Mouse (Mus musculus): ENCODE measurements around the gene Sepsecs. TPM values are rescaled to one million over a fixed set of nuclear protein-coding genes. Genes with fewer than 3 reads are reported as not detected.
A peak's percentile ranks its signal among the peaks of the same experiment; 100 is the strongest.

The Sepsecs gene
- total and polyA plus RNA-seq, 2 experiments from 2014 or later = 4.7 to 7.7 TPM

GRCm38 (mm10) chr5:52617711-52618347 lies 51.7 kb downstream of the Sepsecs start:
- ATAC-seq (ENCODE audit: low FRiP score) (no peak; the same call in 1 of the 2 replicates), DNase-seq (ENCODE audit: low spot score) (no peak)
- peak overlapping the region; percentile 42; the same call in 1 of the 2 replicates for H3K9ac ChIP-seq (replicated peaks; ENCODE audit: low read length, poor library complexity, severe bottlenecking)
- H3K4me1 ChIP-seq (ENCODE audit: insufficient read depth, low read length) = peaks cover 11% of the 10 kb centered on the region; the same call in 1 of the 2 replicates
- peak overlapping the region; percentile 73 for H3K27ac ChIP-seq (ENCODE audit: low read depth, low read length)
- H3K27me3 ChIP-seq (ENCODE audit: insufficient read depth, low read length) = no peaks in the 10 kb centered on the region
- no peaks in the 10 kb centered on the region for H3K9me3 ChIP-seq (ENCODE audit: low read length)
- H3K4me2 ChIP-seq (ENCODE audit: low read depth, low read length, poor library complexity, severe bottlenecking) = peak overlapping the region; percentile 76
- H3K36me3 ChIP-seq (ENCODE audit: insufficient read depth, low read length) = no peaks in the 10 kb centered on the region
- 22% methylated on average over 9 of the region's 9 CpGs for WGBS
- no peak for TF ChIP-seq CTCF (IDR thresholded peaks at IDR 0.05)
- H3K4me3 ChIP-seq (ENCODE audit: low read depth, low read length) = no peak overlapping the region

- TF ChIP-seq CTCF (IDR thresholded peaks at IDR 0.05) = peak; percentile 48
- WGBS = 26% methylated on average over 2 of the region's 2 CpGs
- Histone ChIP-seq H3K9ac (replicated peaks; ENCODE audit: low read length, poor library complexity, severe bottlenecking) (no peak overlapping the region), H3K27me3 (ENCODE audit: insufficient read depth, low read length) (no peaks in the 10 kb centered on the region), H3K4me1 (ENCODE audit: insufficient read depth, low read length) (peaks cover 11% of the 10 kb centered on the region; the same call in 1 of the 2 replicates), H3K27ac (ENCODE audit: low read depth, low read length) (no peak overlapping the region), H3K36me3 (ENCODE audit: insufficient read depth, low read length) (no peaks in the 10 kb centered on the region), H3K4me3 (ENCODE audit: low read depth, low read length) (no peak overlapping the region), H3K4me2 (ENCODE audit: low read depth, low read length, poor library complexity, severe bottlenecking) (no peak overlapping the region), H3K9me3 (ENCODE audit: low read length) (no peaks in the 10 kb centered on the region)
- no peak for ATAC-seq (ENCODE audit: low FRiP score)
- peak; percentile 76 for DNase-seq (ENCODE audit: low spot score)
These were observed 53.0 kb downstream of the Sepsecs start for GRCm38 (mm10) chr5:52616549-52616948.

- peaks cover 11% of the 10 kb centered on the region; the same call in 1 of the 2 replicates for H3K4me1 ChIP-seq (ENCODE audit: insufficient read depth, low read length)
- H3K4me2 ChIP-seq (ENCODE audit: low read depth, low read length, poor library complexity, severe bottlenecking) = no peak overlapping the region
- H3K9ac ChIP-seq (replicated peaks; ENCODE audit: low read length, poor library complexity, severe bottlenecking) = no peak overlapping the region
- ATAC-seq (ENCODE audit: low FRiP score) (no peak), DNase-seq (ENCODE audit: low spot score) (no peak)
- no peaks in the 10 kb centered on the region for H3K9me3 ChIP-seq (ENCODE audit: low read length)
- H3K27me3 ChIP-seq (ENCODE audit: insufficient read depth, low read length) = no peaks in the 10 kb centered on the region
- no peaks in the 10 kb centered on the region for H3K36me3 ChIP-seq (ENCODE audit: insufficient read depth, low read length)
- H3K4me3 ChIP-seq (ENCODE audit: low read depth, low read length) = no peak overlapping the region
- WGBS = 52% methylated on average over 9 of the region's 9 CpGs
- no peak overlapping the region for H3K27ac ChIP-seq (ENCODE audit: low read depth, low read length)
- TF ChIP-seq CTCF (IDR thresholded peaks at IDR 0.05) = no peak
These were observed 54.1 kb downstream of the Sepsecs start for GRCm38 (mm10) chr5:52615421-52615820.

GRCm38 (mm10) chr5:52614686-52615085 lies 54.8 kb downstream of the Sepsecs start:
- TF ChIP-seq CTCF (IDR thresholded peaks at IDR 0.05) = no peak
- DNase-seq (ENCODE audit: low spot score) = no peak

GRCm38 (mm10) chr5:52612776-52613175 lies 56.7 kb downstream of the Sepsecs start:
- no peaks in the 10 kb centered on the region for H3K36me3 ChIP-seq (ENCODE audit: insufficient read depth, low read length)
- no peak for TF ChIP-seq CTCF (IDR thresholded peaks at IDR 0.05)
- H3K27me3 ChIP-seq (ENCODE audit: insufficient read depth, low read length) = no peaks in the 10 kb centered on the region
- H3K27ac ChIP-seq (ENCODE audit: low read depth, low read length) = no peak overlapping the region
- DNase-seq (ENCODE audit: low spot score) (no peak), ATAC-seq (ENCODE audit: low FRiP score) (no peak)
- no peak overlapping the region for H3K9ac ChIP-seq (replicated peaks; ENCODE audit: low read length, poor library complexity, severe bottlenecking)
- H3K4me3 ChIP-seq (ENCODE audit: low read depth, low read length) = no peak overlapping the region
- WGBS = 76% methylated on average over 8 of the region's 8 CpGs
- no peaks in the 10 kb centered on the region for H3K9me3 ChIP-seq (ENCODE audit: low read length)
- peaks cover 2% of the 10 kb centered on the region; the same call in 1 of the 2 replicates for H3K4me1 ChIP-seq (ENCODE audit: insufficient read depth, low read length)
- H3K4me2 ChIP-seq (ENCODE audit: low read depth, low read length, poor library complexity, severe bottlenecking) = no peak overlapping the region

More at GRCm38 (mm10) chr5:52614686-52615085, 54.8 kb downstream of the Sepsecs start:
- ATAC-seq (ENCODE audit: low FRiP score) = no peak
- no peak overlapping the region for H3K4me2 ChIP-seq (ENCODE audit: low read depth, low read length, poor library complexity, severe bottlenecking)
- H3K27ac ChIP-seq (ENCODE audit: low read depth, low read length) = no peak overlapping the region
- H3K9ac ChIP-seq (replicated peaks; ENCODE audit: low read length, poor library complexity, severe bottlenecking) = no peak overlapping the region
- 82% methylated on average over 4 of the region's 4 CpGs for WGBS
- H3K36me3 ChIP-seq (ENCODE audit: insufficient read depth, low read length) = no peaks in the 10 kb centered on the region
- H3K9me3 ChIP-seq (ENCODE audit: low read length) = no peaks in the 10 kb centered on the region
- H3K27me3 ChIP-seq (ENCODE audit: insufficient read depth, low read length) = no peaks in the 10 kb centered on the region
- H3K4me3 ChIP-seq (ENCODE audit: low read depth, low read length) = no peak overlapping the region
- H3K4me1 ChIP-seq (ENCODE audit: insufficient read depth, low read length) = peaks cover 11% of the 10 kb centered on the region; the same call in 1 of the 2 replicates

- no peak overlapping the region for H3K27ac ChIP-seq (ENCODE audit: low read depth, low read length)
- WGBS = 74% methylated on average over 10 of the region's 10 CpGs
- no peaks in the 10 kb centered on the region for H3K27me3 ChIP-seq (ENCODE audit: insufficient read depth, low read length)
- H3K36me3 ChIP-seq (ENCODE audit: insufficient read depth, low read length) = no peaks in the 10 kb centered on the region
- no peak for TF ChIP-seq CTCF (IDR thresholded peaks at IDR 0.05)
- H3K9me3 ChIP-seq (ENCODE audit: low read length) = no peaks in the 10 kb centered on the region
- DNase-seq (ENCODE audit: low spot score) (no peak), ATAC-seq (ENCODE audit: low FRiP score) (no peak)
- no peak overlapping the region for H3K4me2 ChIP-seq (ENCODE audit: low read depth, low read length, poor library complexity, severe bottlenecking)
- H3K4me1 ChIP-seq (ENCODE audit: insufficient read depth, low read length) = no peaks in the 10 kb centered on the region
- no peak overlapping the region for H3K4me3 ChIP-seq (ENCODE audit: low read depth, low read length)
- no peak overlapping the region for H3K9ac ChIP-seq (replicated peaks; ENCODE audit: low read length, poor library complexity, severe bottlenecking)
These were observed 58.1 kb downstream of the Sepsecs start for GRCm38 (mm10) chr5:52611315-52611895.

Data from midbrain, postnatal 0 days (tissue).